Mouse (Mus musculus) stomach, postnatal 0 days (tissue): ENCODE results near the gene Slc34a3.
A peak's percentile ranks its signal among the peaks of the same experiment; 100 is the strongest.

Experiments used
- CTCF ChIP-seq: IDR thresholded peaks from 2 replicates; pipeline ENCODE4 v1.5.1; 2016; ENCODE audit warnings: antibody characterized with exemption, low read depth, mild to moderate bottlenecking, moderate library complexity
- EP300 ChIP-seq: optimal IDR thresholded peaks from 2 replicates; pipeline ENCODE3; 2016; ENCODE audit warnings: antibody characterized with exemption

DNA sequence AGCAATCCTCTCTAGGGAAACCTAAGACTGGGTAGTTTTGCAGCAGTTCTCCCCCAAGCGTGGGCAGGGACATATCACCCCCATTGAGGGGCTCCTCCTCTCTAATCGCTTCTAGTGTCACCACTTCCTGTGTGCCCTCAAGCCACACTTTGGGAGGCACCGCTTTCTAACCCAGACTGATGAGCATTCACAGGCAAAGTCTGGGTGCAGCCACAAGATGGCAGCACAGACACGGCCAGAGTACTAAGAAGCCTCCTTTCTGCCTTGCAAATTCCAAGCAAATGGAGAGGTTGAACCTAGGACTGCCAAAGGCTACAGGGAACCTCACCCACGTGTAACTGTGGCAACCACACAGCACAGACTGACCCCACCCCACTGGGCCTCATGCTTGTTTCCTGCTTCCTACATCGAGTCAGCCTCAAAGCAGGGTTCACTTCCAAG lies 40.8 kb downstream of the Slc34a3 start:
- peak; percentile 99 for TF ChIP-seq CTCF
- TF ChIP-seq EP300: no peak
